Mouse (Mus musculus) left cerebral cortex, postnatal 4 days (tissue): Measurements from ENCODE around the gene Mettl6. TPM values are rescaled to one million over a fixed set of nuclear protein-coding genes. Genes with fewer than 3 reads are reported as not detected.

ENCODE experiments used
- DNase-seq: peaks from one replicate; pipeline ENCODE4 v3.0.0-alpha.2; 2022
- intact Hi-C: fragments of 180-260 bp; cut with DNase I; formaldehyde crosslinking; loops from one replicate; pipeline ENCODE4 v1.15.1; 2025
- total RNA-seq, 2 experiments: library from RNA; stranded (reverse); gene quantifications; 2 replicates each; pipeline ENCODE4 v1.2.3; 2021

The Mettl6 gene
- total RNA-seq, result 10 to 100 TPM; 31.8 to 33.9 TPM

- intact Hi-C loops, result loop anchor here (10.0 kb wide), 1 partner anchor 110 kb away; no protein-coding TSS in a partner anchor
- peak; percentile 87 for DNase-seq
Observed at GRCm38 (mm10) chr14:31494975-31495455, at the start of gene Mettl6. Mettl6 (minus strand) TSS chr14:31495040.

- intact Hi-C loops, result no loop called here
- DNase-seq, result no peak
Observed at GRCm38 (mm10) chr14:31543885-31544442, 49.1 kb upstream of the Mettl6 start.

DNA sequence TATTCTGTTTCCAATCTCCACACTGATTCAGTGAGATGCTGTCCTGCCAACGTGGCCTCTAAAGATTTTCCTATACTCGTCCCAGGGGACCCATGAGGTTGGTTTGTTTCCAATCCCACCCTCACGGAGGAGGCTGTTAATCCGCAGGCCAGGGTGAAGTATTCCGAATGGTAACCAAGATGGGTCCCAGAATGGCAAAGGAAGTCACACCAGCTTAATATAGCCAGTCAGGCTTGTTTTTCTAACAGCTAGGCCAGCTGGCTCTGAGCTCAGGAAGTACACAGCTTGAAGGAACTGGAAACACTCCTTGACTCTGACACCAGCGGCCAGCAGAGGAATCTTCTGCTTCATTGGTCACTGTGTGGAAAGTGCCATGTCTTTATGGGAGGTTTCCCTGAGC, 42.5 kb upstream of the Mettl6 start:
- DNase-seq, result peak; percentile 61
- intact Hi-C loops, result no loop called here

DNA sequence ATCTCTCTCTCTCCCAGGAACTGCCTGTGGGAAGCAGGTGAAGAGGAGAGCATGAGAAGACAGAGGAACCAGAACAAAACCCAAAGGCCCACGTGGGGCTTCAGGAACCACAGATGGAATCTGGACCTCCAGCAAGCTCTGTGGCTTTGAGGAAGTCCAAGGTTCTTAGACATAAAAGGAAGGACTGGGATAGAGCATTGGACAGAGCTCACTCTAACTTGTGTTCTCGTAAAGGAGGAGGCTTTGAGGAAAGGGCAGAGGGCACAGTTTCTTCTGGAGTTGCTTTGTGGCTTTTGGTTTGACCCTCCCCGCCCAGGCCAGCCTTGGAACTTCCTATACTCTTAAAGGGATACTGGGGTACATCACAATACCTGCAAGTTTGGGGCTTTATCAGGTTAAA, 37.8 kb upstream of the Mettl6 start:
- intact Hi-C loops, result no loop called here
- DNase-seq, result no peak

DNA sequence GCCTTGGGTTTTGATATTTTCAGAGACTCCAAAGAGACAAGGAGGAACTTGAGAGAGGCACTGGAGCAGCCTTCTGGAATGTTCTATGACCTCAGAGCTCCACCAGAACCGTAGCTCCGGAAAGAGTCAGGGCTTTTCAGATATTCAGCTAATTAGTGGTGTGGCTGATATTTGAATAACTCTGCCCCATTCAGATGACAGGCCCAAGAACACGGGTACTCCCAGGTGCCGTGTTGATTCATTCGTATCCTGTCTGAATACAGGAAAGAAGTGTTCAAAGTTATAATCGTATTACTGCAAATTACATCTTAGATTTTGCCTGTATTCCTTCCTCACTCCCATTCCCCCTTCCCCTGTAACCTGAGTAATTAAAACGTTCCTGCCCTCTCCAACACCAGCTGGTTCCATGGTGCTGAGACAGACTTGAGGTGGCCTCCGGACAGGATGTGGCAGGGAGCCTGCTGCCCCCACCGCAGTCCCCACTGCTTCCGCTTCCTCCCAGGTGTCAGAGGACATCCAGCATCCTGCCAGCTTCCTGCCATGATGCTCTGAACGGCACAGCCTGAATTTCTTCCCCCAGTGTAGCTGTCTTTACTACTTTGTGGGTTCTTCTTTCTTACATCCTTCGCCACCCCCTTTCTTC, 36.8 kb upstream of the Mettl6 start:
- intact Hi-C loops, result no loop called here
- DNase-seq, result no peak

DNA sequence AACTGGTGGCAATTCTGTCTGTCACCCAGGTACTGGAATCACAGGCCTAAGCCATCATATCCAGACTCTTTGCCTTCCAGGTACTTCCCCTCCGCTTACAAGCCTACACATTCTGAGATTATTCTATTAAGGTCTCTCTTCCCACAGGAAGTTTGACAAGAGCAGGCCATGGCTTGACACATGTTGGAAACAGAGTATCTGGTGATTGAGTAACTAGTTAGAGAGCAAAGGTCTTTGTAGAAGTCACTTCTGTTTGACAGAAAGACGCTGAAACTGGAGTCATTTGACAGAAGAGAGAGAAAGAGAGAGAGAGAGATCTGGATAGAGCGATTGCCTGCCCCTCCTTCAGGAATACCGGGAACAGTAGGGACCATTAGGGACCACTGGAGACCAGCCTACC, 36.0 kb upstream of the Mettl6 start:
- intact Hi-C loops, result no loop called here
- DNase-seq, result no peak

GRCm38 (mm10) chr14:31525040-31525810, 30.4 kb upstream of the Mettl6 start:
- intact Hi-C loops, result no loop called here
- DNase-seq, result no peak

DNA sequence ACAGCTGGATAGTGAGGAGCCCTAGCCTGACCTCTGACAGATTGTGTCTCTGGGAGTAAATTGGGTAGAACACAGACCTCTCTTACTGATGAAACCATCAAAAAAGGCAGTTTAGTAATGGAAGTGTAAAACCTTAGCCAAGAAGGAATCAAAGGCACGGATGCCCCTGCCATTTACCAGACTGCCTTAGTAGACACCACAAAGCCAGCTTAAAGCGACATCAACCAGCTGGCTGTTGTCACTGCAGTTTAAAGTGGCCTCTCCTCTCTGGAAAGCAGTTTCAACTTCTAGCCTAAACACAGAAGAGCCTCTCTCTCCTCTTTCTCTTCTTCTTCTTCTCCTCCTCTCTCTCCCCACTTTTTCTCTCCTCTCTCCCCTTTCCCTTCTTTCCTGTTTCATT, 26.5 kb upstream of the Mettl6 start:
- no peak for DNase-seq
- intact Hi-C loops, result no loop called here

DNA sequence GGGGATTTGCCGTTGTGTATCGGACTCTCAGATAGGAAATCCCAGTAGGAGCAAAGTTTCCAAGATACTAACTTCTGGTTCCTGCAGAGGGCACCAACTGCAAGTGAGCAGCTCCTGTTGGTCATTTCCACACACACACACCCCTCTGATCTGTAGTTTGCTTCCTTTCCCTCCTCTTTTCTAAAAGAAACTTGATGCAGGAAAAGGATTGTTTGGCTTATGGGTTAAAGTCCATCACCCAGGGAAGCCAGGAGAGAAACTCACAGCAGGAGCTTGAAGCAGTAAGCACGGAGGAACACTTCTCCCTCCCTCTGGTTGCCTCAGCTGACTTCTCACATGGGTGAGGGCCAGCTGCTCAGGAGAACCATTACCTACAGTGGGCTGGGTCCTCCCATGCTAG, 24.3 kb upstream of the Mettl6 start:
- intact Hi-C loops, result no loop called here

DNA sequence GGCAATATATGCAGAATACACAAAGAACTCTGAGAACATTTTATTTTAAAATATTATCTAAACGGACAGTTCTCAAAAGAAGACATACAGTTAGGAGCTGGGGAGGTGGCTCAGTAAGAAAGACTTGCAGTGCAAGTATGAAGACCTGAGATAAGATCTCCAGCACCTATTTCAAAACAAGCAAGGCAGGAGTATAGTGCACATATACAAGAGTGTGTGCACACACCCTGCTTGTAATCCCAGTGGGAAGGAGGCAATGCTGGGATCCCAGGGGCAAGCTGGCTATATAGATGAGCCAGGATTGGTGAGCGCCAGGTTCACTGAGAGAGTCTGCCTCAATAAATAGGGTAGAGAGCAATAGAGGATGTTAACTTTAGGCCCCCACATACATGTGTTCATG, 21.1 kb upstream of the Mettl6 start:
- intact Hi-C loops, result no loop called here

More for the DNA sequence above, 24.3 kb upstream of the Mettl6 start:
- no peak for DNase-seq

GRCm38 (mm10) chr14:31510322-31510721, 15.5 kb upstream of the Mettl6 start:
- intact Hi-C loops, result no loop called here
- no peak for DNase-seq

More for the DNA sequence above, 21.1 kb upstream of the Mettl6 start:
- no peak for DNase-seq

DNA sequence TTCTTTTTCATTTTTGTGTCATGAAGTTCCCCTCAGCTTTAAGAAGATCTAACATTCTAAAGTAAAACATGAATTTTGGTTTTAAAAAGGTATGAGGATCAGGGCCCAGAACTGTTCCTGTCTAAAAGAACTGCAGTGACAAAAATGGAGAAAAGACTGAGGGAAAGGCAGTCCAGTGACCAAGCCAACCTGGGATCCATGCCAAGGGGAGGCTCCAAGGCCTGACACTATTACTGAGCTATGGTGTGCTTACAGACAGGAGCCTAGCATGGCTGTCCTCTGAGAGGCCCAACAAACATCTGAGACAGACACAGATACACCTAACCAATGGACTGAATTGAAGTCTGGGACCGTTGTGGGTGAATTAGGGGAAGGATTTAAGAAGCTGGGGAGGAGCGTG, 15.1 kb upstream of the Mettl6 start:
- DNase-seq, result no peak
- intact Hi-C loops, result no loop called here

- DNase-seq, result no peak
- intact Hi-C loops, result no loop called here
Observed at GRCm38 (mm10) chr14:31506456-31506855, 11.6 kb upstream of the Mettl6 start.

DNA sequence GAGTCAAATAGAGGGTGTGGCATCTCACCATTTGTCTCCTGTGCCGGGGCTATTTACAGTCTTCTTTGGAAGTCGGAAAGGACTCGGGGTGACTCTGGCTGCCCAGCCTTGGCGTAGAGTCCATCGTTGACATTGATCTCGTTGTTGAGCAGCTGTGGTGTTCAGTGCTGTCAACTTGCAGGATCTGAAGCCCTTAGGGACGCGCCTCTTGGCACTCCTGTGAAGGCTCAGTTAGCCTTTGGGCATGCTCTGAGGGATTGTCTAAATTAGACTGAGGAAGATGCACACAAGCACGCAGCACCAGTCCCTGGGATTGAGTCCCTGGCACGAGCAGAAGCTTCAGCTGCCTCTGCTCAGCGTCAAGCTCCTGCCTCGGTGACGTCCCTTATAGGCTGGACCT, 8.6 kb upstream of the Mettl6 start:
- intact Hi-C loops, result no loop called here
- DNase-seq, result no peak

DNA sequence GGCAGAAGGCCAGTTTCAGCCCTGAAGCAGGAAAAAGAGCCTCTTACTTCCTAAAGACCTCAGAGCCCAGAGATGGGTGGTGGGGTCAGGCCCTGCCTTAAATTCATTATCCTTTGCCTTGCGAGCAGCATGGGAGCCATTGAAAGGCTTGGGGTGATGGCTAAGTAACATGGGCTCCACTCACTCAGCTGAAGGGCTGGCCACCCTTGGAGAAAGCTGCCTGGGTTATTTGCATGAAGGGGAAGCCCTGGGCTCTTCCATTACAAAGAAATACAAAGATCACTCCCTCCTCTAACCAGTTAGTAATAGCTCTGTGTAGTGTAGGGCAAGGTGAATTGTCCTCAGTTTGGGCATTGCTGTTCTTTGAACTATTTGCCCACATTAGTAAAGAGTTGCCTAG, 4.7 kb upstream of the Mettl6 start:
- no peak for DNase-seq
- intact Hi-C loops, result loop anchor here (10.0 kb wide), 1 partner anchor 105 kb away; no protein-coding TSS in a partner anchor

DNA sequence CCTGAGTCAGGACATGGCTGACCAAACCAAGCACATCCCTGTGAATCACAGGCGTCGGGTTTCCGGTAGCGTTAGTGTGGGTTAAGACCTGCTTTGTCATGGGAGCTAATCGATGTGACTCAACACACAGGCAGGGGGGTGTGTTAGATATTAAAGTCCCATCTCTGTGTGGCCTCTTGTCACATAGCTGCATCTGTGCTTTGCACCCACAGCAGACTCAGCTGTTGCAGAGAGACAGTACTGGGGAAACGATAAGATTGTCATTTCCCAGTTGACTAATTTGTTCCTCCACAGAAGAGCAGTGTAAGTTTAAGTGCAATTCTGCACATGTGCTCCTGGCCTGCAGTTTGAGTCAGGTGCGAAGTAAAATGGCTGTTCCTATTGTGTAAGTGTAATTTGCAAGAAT, 1.4 kb upstream of the Mettl6 start:
- DNase-seq, result no peak
- intact Hi-C loops, result loop anchor here (10.0 kb wide), 1 partner anchor 109 kb away; no protein-coding TSS in a partner anchor

DNA sequence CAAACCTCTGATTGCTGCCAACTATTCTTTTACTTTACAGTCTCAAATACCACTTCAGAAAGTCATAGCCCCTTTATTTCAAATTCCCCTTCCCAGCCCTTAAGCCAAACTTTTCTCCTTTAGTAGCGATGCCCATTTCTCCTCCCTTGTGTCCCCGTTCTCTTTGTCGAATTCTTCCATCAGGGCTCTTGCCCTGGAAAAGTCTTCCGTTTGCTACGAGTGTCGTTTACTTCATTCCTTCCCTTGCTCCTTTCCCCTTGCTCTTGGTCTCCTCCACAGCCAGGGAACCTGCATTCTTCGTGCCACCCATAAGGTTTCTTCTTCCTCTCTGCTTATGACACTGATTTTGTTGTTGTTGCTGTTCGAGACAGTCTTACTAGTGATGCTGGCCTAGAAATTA, 698 bp upstream of the Mettl6 start:
- intact Hi-C loops, result loop anchor here (10.0 kb wide), 1 partner anchor 109 kb away; no protein-coding TSS in a partner anchor
- DNase-seq, result no peak

GRCm38 (mm10) chr14:31494349-31494974, 378 bp downstream of the Mettl6 start, which contains the start of gene Eaf1:
Eaf1 (plus strand) TSS chr14:31494399.
- peak; percentile 13 for DNase-seq
- intact Hi-C loops, result loop anchor here (10.0 kb wide), 1 partner anchor 110 kb away; no protein-coding TSS in a partner anchor

DNA sequence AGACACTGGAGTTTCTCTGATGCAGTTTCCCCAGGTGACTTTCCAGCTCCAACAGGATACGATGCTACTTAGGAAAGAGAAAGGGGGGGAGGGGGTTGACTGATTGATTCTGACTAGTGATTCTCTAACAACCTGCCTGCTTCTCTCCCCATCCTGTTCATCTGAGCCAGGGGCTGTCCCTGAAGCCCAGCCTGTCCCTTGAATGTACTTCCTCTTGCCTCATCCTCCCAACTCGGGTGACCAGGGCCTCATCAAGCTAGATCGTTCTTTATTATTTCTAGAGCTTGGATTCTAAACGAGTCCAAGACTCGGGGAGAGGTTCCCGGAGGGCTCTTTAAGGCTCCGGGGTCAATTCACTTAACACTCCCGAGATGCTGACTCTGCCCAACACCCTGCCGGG, 939 bp downstream of the Mettl6 start:
- intact Hi-C loops, result loop anchor here (10.0 kb wide), 1 partner anchor 111 kb away; no protein-coding TSS in a partner anchor
- DNase-seq, result no peak

GRCm38 (mm10) chr14:31488055-31488454, 6.8 kb downstream of the Mettl6 start:
- DNase-seq, result no peak
- intact Hi-C loops, result no loop called here

GRCm38 (mm10) chr14:31486465-31486864, 8.4 kb downstream of the Mettl6 start:
- no peak for DNase-seq
- intact Hi-C loops, result no loop called here
